Mouse (Mus musculus) liver, embryonic 16.5 days (tissue): Measurements from ENCODE around the gene 2210010C04Rik. TPM values are rescaled to one million over a fixed set of nuclear protein-coding genes. Genes with fewer than 3 reads are reported as not detected.
"Not testable (repeated sequence)": the region's sequence is repeated elsewhere in the genome, so short reads cannot be mapped to it uniquely, and the experiment has no call there.

Experiments used
- ATAC-seq: fragments of 200-750 bp; cut with Nextera tagmentation; 2 replicates; pipeline ENCODE4 v1.8.0; 2017; ENCODE audit warnings: low read depth, mild to moderate bottlenecking, moderate number of reproducible peaks, moderate library complexity
- H3K27ac ChIP-seq: fragments of 300-500 bp; sonication (generic); 2 replicates; pipeline ENCODE4 v1.5.1; 2014; ENCODE audit warnings: mild to moderate bottlenecking, low read length
- H3K27me3 ChIP-seq: fragments of 300-500 bp; sonication (generic); 2 replicates; pipeline ENCODE4 v1.6.1; 2014; ENCODE audit warnings: low read depth, low read length, mixed read lengths; ENCODE audit not compliant: control insufficient read depth, insufficient read depth
- H3K36me3 ChIP-seq: fragments of 300-500 bp; sonication (generic); 2 replicates; pipeline ENCODE4 v1.6.1; 2014; ENCODE audit warnings: mild to moderate bottlenecking; ENCODE audit not compliant: control insufficient read depth, insufficient read depth
- H3K4me1 ChIP-seq: fragments of 300-500 bp; sonication (generic); 2 replicates; pipeline ENCODE4 v1.6.1; 2014; ENCODE audit warnings: low read depth, low read length, mixed read lengths; ENCODE audit not compliant: control insufficient read depth
- H3K4me2 ChIP-seq: fragments of 300-500 bp; sonication (generic); 2 replicates; pipeline ENCODE4 v1.6.1; 2014; ENCODE audit warnings: low read depth, low read length, mixed read lengths
- H3K4me3 ChIP-seq: fragments of 300-500 bp; sonication (generic); 2 replicates; pipeline ENCODE4 v1.5.1; 2014; ENCODE audit warnings: low read depth, mild to moderate bottlenecking, low read length
- H3K9ac ChIP-seq: fragments of 300-500 bp; sonication (generic); 2 replicates; pipeline ENCODE4 v1.6.1; 2014; ENCODE audit warnings: low read depth, low read length
- H3K9me3 ChIP-seq: fragments of 300-500 bp; sonication (generic); replicated peaks from 2 replicates; pipeline ENCODE4 v1.6.1; 2016; ENCODE audit warnings: low read length; ENCODE audit not compliant: control insufficient read depth
- WGBS: fragments of 180-500 bp; shearing (Covaris S2); extraction: QIAGEN DNeasy Blood & Tissue Kit; methylation state at CpG from one replicate; pipeline ENCODE4 v1.1.7; 2014; ENCODE audit not compliant: insufficient replicate concordance; 5-methylcytosine and 5-hydroxymethylcytosine counted together
- polyA plus RNA-seq: library from polyadenylated mRNA; unstranded; fragments of >200 nt; fragmentation: Nextera tagmentation; extraction: Ambion mirVana; gene quantifications from 2 replicates; pipeline ENCODE4 v1.2.1, GENCODE M21; 2015

2210010C04Rik gene
- polyA plus RNA-seq, 1 experiment from 2014 or later: 0.06 TPM

DNA sequence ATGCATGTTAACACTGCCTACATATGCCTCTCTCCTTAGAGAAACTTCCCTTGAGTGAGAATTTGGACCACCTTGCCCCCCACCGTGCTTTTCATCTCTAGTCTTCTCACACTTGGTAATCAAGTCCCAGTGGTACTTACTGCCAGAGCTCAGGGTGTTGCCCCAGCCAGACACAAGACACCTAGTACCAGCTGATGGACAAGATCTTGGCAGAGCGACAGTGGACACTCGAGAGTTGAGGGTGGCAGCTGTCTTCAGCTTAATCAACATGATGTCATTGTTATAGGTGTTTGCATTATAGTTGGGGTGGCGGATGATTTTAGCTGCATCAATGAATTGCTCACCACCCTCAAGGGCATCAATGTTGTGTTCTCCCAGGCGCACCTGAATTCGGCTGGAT is 2.5 kb downstream of the 2210010C04Rik start:
- Histone ChIP-seq H3K9ac (no peak overlapping the region), H3K4me2 (no peak overlapping the region), H3K27me3 (no peaks in the 10 kb centered on the region), H3K4me1 (no peaks in the 10 kb centered on the region), H3K4me3 (no peak overlapping the region), H3K27ac (no peak overlapping the region), H3K9me3 (no peaks in the 10 kb centered on the region), H3K36me3 (no peaks in the 10 kb centered on the region)
- WGBS: 54% methylated on average over 6 of the region's 6 CpGs
- no peak for ATAC-seq

- Histone ChIP-seq H3K36me3 (no peaks in the 10 kb centered on the region), H3K27me3 (no peaks in the 10 kb centered on the region), H3K4me2 (no peak overlapping the region), H3K9ac (no peak overlapping the region), H3K27ac (no peak overlapping the region), H3K9me3 (no peaks in the 10 kb centered on the region), H3K4me1 (no peaks in the 10 kb centered on the region), H3K4me3 (no peak overlapping the region)
- WGBS: 59% methylated on average over 3 of the region's 3 CpGs
- no peak for ATAC-seq
Measured at GRCm38 (mm10) chr6:41032231-41032630, 3.1 kb downstream of the 2210010C04Rik start.

DNA sequence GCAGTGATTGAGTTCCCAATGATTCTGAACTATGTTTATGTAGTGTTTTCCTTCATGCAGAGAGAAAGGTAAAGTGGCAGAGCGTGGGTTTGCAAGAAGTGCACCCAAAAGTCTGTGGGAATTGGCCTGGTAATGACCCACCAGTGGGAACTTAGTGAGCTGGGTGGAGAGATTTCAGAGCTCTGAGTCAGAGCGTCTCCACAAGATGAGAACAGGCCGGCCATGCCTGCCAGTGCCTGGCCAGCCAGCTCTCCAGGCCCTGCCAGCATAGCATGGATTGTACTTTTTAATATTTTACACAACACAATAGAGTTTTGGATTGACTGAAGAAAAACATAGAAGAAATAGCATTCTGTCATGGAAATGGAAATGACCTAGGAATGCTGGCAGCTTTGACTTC is 4.5 kb downstream of the 2210010C04Rik start:
- H3K9ac ChIP-seq: no peak overlapping the region
- H3K4me1 ChIP-seq: no peaks in the 10 kb centered on the region
- WGBS: 65% methylated on average over 3 of the region's 3 CpGs
- no peak for ATAC-seq
- H3K4me3 ChIP-seq: no peak overlapping the region
- H3K36me3 ChIP-seq: no peaks in the 10 kb centered on the region
- no peak overlapping the region for H3K27ac ChIP-seq
- H3K9me3 ChIP-seq: no peaks in the 10 kb centered on the region
- H3K4me2 ChIP-seq: no peak overlapping the region
- H3K27me3 ChIP-seq: no peaks in the 10 kb centered on the region

DNA sequence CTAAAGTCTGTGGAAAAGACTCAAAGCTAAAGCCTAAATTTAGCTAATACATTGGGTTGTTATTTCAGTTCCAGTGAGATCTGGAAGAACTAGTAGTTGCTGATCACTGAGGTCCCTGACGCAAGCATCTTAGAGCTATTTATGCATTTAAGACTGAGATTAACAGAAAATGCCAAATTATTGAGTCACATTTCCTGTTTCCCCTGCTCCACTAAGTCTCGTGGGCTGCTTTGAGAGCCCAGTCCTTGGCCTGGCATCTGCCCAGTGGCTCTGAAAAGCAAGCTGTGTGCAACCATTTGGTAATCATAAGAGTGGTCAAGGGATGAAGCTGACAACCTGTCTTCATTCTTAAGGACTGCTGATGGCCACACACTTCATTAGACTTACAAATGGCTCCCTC is 8.3 kb downstream of the 2210010C04Rik start:
- Histone ChIP-seq H3K4me3 (no peak overlapping the region), H3K9me3 (no peaks in the 10 kb centered on the region), H3K4me1 (no peaks in the 10 kb centered on the region), H3K27me3 (no peaks in the 10 kb centered on the region), H3K36me3 (no peaks in the 10 kb centered on the region), H3K4me2 (no peak overlapping the region), H3K27ac (no peak overlapping the region), H3K9ac (no peak overlapping the region)
- WGBS: 28% methylated on average over 2 of the region's 2 CpGs
- ATAC-seq: no peak

GRCm38 (mm10) chr6:41025873-41026650 is 9.2 kb downstream of the 2210010C04Rik start:
- no peak for ATAC-seq
- Histone ChIP-seq H3K27me3 (no peaks in the 10 kb centered on the region), H3K27ac (no peak overlapping the region), H3K4me2 (no peak overlapping the region), H3K4me1 (no peaks in the 10 kb centered on the region), H3K36me3 (no peaks in the 10 kb centered on the region), H3K4me3 (no peak overlapping the region), H3K9ac (no peak overlapping the region), H3K9me3 (no peaks in the 10 kb centered on the region)
- WGBS: 56% methylated on average over 2 of the region's 2 CpGs

- Histone ChIP-seq H3K4me2 (no peak overlapping the region), H3K4me3 (no peak overlapping the region), H3K9me3 (no peaks in the 10 kb centered on the region), H3K27me3 (no peaks in the 10 kb centered on the region), H3K27ac (no peak overlapping the region), H3K9ac (no peak overlapping the region), H3K36me3 (no peaks in the 10 kb centered on the region), H3K4me1 (no peaks in the 10 kb centered on the region)
- 42% methylated on average over 2 of the region's 2 CpGs for WGBS
- ATAC-seq: no peak
Measured at GRCm38 (mm10) chr6:41019140-41019539, 16.2 kb downstream of the 2210010C04Rik start.

- Histone ChIP-seq H3K27ac (no peak overlapping the region), H3K27me3 (no peaks in the 10 kb centered on the region), H3K9ac (no peak overlapping the region), H3K4me3 (no peak overlapping the region), H3K9me3 (no peaks in the 10 kb centered on the region), H3K36me3 (no peaks in the 10 kb centered on the region), H3K4me2 (no peak overlapping the region), H3K4me1 (no peaks in the 10 kb centered on the region)
- ATAC-seq: no peak
- 43% methylated on average over 2 of the region's 2 CpGs for WGBS
Measured at GRCm38 (mm10) chr6:41018629-41019028, 16.7 kb downstream of the 2210010C04Rik start.

- Histone ChIP-seq H3K36me3 (no peaks in the 10 kb centered on the region), H3K9ac (no peak overlapping the region), H3K27me3 (no peaks in the 10 kb centered on the region), H3K4me2 (no peak overlapping the region), H3K27ac (no peak overlapping the region), H3K9me3 (no peaks in the 10 kb centered on the region), H3K4me1 (no peaks in the 10 kb centered on the region), H3K4me3 (no peak overlapping the region)
- 59% methylated on average over 4 of the region's 4 CpGs for WGBS
- ATAC-seq: no peak
Measured at GRCm38 (mm10) chr6:41015065-41015464, 20.2 kb downstream of the 2210010C04Rik start.

DNA sequence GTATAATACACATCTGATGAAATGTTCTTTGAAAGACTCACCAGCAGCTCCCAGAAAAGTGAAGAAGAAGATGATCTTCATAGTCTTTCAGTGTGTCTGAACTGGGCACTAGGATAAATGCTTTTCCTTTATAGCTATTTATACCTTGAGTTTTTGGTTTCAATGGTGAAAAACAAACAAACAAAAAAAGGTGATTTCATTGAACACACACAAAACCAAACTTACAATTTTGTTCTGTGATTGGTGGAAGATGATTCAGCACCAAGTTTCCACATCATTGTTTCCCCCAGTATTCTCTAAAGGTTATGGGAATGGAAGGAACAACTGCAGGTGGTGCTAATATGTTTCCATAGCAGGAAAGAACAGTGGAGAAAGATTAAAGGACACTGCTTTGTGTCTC is 35.9 kb downstream of the 2210010C04Rik start, which contains the start of gene Gm2663:
Gm2663 (minus strand) TSS at position 101 of the 400 bp plus-strand sequence.
- not testable (repeated sequence) for H3K36me3 ChIP-seq, H3K27me3 ChIP-seq, H3K27ac ChIP-seq

More for the DNA sequence above, 35.9 kb downstream of the 2210010C04Rik start, which contains the start of gene Gm2663:
- H3K4me3 ChIP-seq, ATAC-seq, H3K9ac ChIP-seq, H3K9me3 ChIP-seq, H3K4me1 ChIP-seq, H3K4me2 ChIP-seq: not testable (repeated sequence)
